Mouse (Mus musculus) left cerebral cortex, adult 6 months (tissue): Measurements from ENCODE around the gene Gabrb1. TPM values are rescaled to one million over a fixed set of nuclear protein-coding genes. Genes with fewer than 3 reads are reported as not detected.

ENCODE experiments used
- long read RNA-seq, 2 experiments: library from polyadenylated mRNA; unstranded; transcript quantifications; one replicate each; pipeline ENCODE4 v2.0.0; 2019 to 2020
- polyA plus RNA-seq: library from polyadenylated mRNA; unstranded; fragments of <200 nt; fragmentation: Nextera tagmentation; gene quantifications from 2 replicates; pipeline ENCODE4 v1.2.3, GENCODE M21; 2021

The Gabrb1 gene
- polyA plus RNA-seq, result 47.1 and 50.1 TPM in 2 replicates
- long read RNA-seq, experiment 1, full-length matches to known transcripts, result 75 of 154 reads
- long read RNA-seq, experiment 1, partial matches to known transcripts, result 19 of 154 reads
- long read RNA-seq, experiment 1, other reads (novel, unspliced or antisense), result 60 of 154 reads
- long read RNA-seq, experiment 2, full-length matches to known transcripts, result 66 of 142 reads
- long read RNA-seq, experiment 2, partial matches to known transcripts, result 27 of 142 reads
- long read RNA-seq, experiment 2, other reads (novel, unspliced or antisense), result 49 of 142 reads

DNA sequence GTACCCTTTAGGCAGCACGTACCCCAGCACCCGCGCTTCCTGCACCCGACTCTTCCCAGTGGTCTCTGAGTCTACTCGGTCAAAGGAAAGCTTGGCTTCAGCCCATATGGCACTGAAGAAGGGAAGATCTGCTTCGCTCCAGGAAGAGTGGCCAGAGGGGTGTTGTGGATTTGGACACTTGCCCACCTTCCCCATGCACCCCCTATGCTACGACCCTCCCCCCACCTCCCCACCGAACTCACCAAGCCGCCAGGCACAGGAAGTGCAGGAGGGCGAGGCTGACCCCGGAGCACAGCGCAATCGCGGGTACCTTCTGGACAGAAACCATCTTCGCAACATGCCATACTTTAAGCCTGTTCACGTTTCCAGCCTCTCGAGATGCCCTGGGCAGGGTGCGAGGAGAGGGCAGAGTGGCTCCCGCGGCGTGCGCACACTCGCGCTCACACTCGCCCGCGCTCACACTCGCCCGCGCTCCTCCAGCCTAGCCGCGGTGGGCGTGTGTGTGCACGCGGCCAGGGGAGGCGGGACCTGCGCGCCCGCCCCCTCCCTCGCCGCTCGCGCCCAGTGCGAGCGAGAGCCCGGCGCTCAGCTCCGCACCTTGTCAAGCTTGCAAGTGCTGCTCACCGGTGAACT lies at the start of gene Gabrb1:
Gene Gabrb1 (plus strand): TSS at position 632 of the 633 bp plus-strand sequence.

DNA sequence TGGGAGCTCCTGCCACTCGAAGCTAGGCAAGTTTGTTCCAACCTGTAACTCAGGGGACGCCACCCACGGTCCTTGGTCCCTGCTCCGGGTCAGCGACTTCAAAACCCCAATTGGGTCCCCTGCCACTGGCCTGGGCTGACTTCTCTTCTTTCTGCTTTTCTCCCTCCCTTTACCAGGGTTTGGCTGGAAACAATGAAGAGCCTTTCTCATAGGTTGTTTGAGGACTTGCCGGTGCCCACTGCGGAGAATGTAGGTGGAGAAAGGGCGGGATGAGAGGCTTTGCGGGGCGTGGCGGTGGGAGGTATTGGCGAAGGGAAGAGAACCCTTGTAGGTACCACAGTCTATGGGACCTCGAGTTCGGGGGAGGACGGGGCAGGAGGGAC lies 193 bp downstream of the Gabrb1 start, which contains the start of gene Gabra4:
Gene Gabra4 (minus strand): TSS at position 194 of the 383 bp plus-strand sequence.

DNA sequence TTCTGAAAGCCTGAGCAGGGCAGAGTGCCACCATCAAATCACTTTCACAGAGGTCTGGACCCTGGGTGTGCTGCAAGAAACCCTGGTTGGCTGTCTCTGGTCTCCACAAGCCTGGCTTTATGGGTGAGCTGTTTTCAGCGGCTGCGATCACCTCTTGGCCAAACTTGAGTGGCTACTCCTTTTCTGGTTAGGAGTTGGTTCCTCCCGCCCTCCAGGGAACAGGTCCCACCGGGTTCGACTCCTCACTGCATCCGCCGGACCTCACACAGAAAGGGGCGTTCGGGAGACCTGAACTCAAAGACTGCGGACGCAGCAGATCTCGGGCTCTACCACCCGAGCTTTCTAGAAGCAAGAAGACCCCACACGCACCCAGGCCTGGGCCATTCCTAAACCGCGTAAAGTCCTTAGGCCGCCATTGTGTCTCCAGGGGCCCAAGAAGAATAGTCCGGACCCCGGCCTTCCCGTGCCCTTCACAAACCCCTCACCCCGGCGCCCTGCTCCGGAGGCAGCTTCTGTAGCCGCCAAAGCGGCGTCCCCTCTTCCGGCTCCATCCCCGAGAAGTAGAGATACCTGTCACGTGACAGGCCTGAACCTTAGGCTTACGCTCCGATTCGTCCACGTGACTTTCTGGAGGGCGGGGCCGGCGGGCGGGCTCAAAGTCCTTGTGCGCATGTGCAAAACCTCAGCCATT lies 509.8 kb downstream of the Gabrb1 start, which contains the start of gene Commd8:
Gene Commd8 (minus strand): TSS at position 596 of the 691 bp plus-strand sequence.

Other genes starting within 250 kb of the Gabrb1 start
- 1.6 and 2.0 TPM in 2 replicates for gene Cox7b2, start 109.9 kb upstream of the Gabrb1 start, polyA plus RNA-seq
- gene Gabra4, start 195 bp downstream of the Gabrb1 start, polyA plus RNA-seq, result 74.4 and 80.8 TPM in 2 replicates